Mouse (Mus musculus) fibroblast of lung, adult 2 months (primary cell): Measurements from ENCODE around the gene Cdk14.

Experiments
- DNase-seq: peaks from one replicate; pipeline ENCODE4 v3.0.0-alpha.2; 2011; ENCODE audit warnings: low read depth

Gene Cdk14

GRCm38 (mm10) chr5:5185521-5185920 lies 234.6 kb downstream of the Cdk14 start:
- no peak for DNase-seq

GRCm38 (mm10) chr5:5180711-5181110 lies 239.4 kb downstream of the Cdk14 start:
- peak; percentile 82 for DNase-seq

DNA sequence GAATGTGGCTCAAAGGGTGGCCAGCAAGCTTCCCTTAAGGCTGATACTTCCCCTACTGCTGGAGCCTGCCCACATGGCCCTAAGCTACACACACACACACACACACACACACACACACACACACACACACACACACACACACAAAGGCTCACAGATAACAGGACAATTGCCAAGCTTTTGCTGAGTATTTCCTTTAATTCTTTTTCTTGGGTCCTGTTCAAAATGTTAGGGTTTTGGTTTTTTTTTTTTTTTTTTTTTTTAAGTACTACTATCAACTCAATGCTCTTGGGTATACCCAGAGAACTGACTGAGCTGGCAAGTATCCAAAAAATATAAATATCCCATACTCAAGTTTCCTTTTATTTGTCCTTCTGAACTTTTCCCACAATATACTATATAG lies 239.8 kb downstream of the Cdk14 start:
- no peak for DNase-seq

DNA sequence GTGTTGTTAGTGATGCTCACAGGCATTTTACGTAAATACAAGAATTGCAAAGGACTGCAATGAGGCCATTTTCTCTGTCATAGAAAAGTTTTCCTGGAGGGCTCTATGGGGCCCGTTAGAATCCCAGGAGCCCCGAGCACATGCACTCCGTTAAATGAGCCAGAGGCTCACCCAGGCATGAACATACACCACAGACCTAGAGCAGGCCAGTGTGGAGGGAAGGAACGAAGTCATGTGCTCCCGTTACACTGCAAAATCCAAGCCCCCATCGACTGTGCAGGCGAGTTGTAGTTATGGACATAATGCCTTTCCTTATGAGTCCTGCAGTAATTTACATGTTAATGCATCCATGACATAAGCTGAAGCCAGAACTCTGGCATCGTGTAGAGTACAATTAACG lies 244.1 kb downstream of the Cdk14 start:
- DNase-seq: no peak

- no peak for DNase-seq
These were observed 244.5 kb downstream of the Cdk14 start for GRCm38 (mm10) chr5:5175611-5176010.

DNA sequence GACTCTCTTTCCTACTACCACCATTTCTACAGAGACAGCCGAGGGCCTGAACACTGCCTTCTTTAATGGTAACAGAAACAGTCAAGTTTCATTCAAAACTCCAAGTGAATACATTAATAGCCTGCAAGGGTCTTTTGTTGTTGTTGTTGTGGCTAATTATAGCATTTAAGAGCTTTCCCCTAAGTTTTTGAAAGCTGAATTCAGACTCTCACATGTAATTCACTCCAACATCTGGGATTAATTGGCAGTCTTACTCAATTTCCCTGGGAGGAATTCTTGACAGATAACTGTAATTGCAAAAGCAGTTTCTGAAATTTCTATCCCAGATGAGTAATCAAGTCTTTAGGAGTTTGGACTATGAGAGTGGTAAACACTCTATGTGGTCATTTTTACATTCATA lies 245.0 kb downstream of the Cdk14 start:
- DNase-seq: peak; percentile 50

DNA sequence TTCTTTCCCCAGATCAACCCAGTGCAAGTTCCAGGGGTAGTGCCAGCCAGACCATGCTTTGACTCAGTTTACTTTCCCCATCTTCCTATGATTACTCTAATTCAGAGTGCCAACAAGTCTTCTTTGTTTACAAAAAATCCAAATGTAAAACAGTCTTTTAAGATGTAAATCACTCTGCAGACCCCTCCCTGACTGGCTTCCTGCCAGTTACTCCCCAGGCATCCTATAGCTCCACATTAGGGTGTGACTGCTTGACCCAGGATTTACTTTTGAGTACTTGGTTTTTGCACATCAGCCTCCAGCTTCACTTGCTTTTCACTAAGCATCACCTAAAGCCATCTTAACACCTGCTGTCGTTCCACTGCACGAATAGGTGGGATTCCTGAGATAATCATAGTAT lies 254.0 kb downstream of the Cdk14 start:
- no peak for DNase-seq

GRCm38 (mm10) chr5:5164326-5164725 lies 255.8 kb downstream of the Cdk14 start:
- DNase-seq: no peak

- no peak for DNase-seq
These were observed 256.3 kb downstream of the Cdk14 start for GRCm38 (mm10) chr5:5163823-5164222.

DNA sequence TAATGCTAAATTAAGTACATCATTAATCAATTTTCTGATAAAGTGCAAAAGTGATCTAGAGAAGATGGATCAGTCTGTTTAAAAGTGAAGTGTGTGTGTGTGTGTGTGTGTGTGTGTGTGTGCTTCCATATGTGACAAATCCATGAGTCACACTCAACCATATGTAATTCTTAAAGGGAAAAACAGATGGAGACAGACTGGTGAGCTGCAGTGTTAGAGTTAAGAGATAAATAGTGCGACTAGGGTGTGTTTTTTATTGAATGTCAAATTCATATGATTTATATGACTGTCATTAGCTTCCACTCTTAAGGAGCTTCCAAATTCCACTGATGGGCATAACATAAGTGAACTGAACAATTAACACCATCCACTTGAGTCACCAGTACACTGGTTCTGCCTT lies 260.6 kb downstream of the Cdk14 start:
- DNase-seq: no peak

GRCm38 (mm10) chr5:5139855-5140254 lies 280.3 kb downstream of the Cdk14 start:
- no peak for DNase-seq

DNA sequence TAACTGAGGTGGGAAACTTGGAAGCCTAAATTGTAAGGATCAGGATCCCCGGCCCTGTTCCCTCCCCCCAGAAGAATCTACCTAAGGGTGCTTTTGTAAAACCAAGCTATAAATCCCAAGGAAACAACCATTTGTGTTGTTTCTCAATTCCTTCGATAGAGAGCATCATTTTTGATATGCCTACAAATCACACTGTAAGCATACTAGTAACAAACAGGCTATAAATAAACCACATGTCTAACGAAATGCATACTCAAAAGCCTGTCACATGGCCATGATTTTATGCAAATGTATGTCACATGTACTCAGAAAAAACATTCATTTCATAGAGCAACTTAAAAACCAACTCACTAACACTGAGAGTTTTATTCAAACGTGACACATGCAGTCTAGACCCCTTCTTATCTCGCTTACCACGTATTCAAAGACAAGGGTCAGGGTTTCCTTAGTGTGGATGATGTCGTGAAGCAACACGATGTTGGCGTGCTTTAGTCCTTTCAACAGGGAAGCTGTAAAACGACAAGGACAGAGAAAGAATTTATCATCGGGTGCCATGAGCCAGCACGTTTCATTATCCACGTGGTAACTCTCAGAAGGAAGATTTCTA lies 285.1 kb downstream of the Cdk14 start:
- no peak for DNase-seq

- no peak for DNase-seq
These were observed 285.8 kb downstream of the Cdk14 start for GRCm38 (mm10) chr5:5134143-5134904.

GRCm38 (mm10) chr5:5128852-5129251 lies 291.3 kb downstream of the Cdk14 start:
- DNase-seq: no peak

DNA sequence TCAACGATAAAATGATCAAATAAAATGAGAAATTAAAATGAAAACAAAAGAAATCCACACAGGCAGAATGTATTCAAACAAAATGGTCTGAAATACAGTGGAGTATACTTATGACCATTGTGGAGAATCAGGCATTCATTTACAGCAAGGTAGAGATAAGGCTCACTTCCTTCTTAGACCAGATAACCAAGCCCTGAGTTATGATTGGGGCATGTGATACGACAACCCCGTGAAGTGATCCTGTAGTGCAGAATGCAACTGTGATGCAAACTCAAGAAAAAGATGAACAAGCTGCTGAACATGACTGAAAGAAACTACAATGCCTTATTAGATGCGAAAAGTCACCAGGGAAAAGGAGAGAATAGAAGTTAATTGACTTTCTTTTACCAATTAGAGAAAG lies 295.5 kb downstream of the Cdk14 start:
- no peak for DNase-seq

DNA sequence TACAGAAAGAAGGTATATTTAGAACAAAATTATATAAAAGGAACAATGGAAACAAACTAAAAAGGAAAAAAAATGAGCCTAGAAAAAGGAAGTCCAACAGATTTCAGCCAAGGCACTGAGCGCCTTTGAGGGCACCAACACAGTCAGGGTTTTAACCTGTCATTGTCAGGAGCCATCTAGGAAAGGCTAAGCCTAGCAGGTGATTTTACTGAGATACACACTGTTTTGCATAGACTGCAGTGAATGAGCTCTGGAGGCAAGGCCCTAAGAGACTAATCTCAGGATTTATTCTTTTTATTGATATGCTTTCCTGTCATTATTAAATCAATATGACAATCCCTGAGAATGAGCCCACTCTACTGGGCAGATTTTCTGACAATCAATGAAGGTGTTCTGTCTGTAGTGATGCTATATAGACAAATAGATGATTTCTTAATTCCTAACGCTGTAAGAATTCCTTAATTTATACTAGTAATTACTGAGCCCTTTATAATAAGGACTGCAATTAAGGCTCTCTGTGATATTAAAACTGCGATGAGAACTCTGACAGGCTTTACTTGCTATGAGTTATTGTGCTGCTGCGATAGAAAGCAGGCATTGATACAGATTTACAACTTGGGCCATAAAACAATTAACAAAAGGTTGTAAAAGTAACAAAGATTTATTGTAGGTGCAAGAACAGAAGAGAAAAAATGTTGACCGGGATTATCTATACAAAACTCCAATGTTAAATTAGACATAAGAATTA lies 303.2 kb downstream of the Cdk14 start:
- no peak for DNase-seq

DNA sequence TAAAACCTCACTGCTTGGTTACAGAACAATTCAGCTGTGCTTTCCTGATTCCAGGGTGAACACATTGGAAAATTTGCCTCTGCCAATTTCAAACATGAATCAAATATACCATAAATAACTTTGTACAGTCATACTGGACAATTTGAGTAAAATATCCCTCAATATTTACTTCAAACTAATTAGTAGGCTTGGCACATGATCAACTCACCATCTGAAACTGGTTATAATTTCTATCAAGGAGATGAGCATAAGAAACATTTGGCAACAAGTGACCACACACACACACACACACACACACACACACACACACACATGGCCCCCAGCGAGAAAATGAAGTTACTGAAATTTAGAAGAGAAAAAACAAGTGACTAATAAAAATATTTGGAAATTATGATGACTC lies 304.6 kb downstream of the Cdk14 start:
- peak; percentile 12 for DNase-seq

DNA sequence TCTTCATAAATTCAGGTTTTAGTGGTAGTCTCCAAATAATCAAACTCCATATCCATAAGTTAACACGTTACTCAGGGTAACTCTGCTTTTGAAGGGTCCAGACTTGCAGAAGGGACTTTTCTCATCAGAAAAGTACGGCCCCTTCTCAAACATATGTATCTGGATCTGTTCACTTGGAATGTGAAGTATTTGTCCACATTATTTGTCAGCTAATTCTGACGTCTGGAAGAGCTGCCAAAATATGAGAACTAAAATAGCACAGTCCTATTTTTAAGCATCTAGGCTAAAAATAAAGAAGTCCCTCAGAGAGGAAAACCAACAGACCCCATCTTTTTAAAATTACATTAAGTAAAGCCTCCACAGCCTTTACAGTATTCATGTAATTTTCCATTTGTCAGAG lies 310.5 kb downstream of the Cdk14 start:
- no peak for DNase-seq

- DNase-seq: no peak
These were observed 311.1 kb downstream of the Cdk14 start for GRCm38 (mm10) chr5:5109017-5109416.

DNA sequence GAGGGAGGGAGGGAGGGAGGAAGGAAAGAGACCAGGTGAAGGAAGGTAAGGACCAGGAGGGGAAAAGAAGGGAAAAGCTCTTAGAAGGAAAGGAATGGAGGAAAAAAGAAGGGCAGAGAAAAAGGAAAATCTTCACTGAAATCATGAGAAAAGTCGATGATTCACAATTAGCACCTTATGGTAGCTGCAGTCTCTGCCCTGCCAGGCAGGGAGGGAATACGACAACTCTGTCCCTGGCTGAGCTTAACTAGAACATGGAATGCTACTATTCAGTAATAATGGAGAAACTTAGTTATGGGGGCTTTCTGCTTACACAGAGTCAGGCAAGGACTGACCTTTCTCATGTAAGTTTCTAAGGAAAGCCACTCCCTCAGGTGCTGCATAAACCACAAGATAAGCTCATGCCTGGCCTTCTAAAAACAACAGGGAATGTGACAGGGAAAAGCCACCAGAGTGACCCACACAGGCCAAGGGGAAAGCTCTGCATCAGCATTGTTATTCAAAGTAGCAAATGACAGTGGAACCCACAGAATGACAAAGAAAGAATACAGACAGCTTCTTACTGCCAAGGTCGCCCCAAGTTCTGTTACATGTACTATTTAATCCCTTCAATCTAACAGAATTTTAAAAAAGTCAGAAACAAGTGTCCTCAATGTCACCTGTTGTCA lies 323.7 kb downstream of the Cdk14 start:
- no peak for DNase-seq

GRCm38 (mm10) chr5:5092736-5093135 lies 327.4 kb downstream of the Cdk14 start:
- no peak for DNase-seq

DNA sequence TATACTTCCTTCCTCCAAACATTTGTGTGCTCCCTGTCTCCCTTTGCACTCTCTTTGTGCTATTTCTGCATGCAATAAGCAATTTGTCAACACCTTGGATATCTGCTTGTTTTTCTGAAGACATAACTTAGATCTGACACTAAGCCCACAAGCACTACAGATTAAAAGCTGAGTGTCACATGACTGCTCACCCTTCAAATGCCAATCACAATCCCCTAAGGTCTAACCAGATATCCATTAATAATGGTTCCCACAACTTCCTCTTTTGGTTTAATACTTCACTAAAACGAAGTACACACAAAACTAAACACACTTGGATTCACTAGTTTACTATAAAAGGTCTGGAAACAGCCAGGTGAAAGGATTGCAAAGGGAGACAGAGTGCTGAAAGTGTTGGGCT lies 348.6 kb downstream of the Cdk14 start:
- no peak for DNase-seq

DNA sequence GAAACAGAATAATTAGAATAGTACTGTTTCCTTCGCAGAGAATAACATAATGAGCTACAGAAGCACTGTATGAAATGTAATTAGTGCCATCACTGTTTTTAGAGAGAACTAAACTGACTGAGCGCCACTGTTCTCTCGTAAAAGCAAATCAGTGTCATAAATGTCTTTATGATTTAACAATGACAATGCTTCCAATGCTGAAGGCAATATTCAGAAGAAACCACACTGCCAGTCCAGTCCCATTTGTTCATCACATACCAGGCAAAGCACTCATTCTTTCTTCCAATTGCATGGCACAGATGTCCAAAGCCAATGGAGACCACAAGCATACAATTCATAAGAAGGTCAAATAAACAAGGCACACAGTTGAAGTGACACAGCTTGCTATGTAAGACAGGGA lies 355.4 kb downstream of the Cdk14 start:
- no peak for DNase-seq
